Mouse (Mus musculus) adrenal gland, adult 10 weeks (tissue): ENCODE results near the gene Gm20878. TPM values are rescaled to one million over a fixed set of nuclear protein-coding genes. Genes with fewer than 3 reads are reported as not detected.

Source experiments
- polyA plus RNA-seq: library from polyadenylated mRNA; stranded (reverse); fragments of 350-450 nt; fragmentation: Illumina TruSeq; extraction: RNeasy Lipid Tissue Mini Kit (QIAGEN cat#74804); gene quantifications from one replicate; pipeline ENCODE4 v1.2.3, GENCODE M21; 2014; ENCODE audit warnings: low read depth, low replicate concordance

The Gm20878 gene
- polyA plus RNA-seq: not detected

DNA sequence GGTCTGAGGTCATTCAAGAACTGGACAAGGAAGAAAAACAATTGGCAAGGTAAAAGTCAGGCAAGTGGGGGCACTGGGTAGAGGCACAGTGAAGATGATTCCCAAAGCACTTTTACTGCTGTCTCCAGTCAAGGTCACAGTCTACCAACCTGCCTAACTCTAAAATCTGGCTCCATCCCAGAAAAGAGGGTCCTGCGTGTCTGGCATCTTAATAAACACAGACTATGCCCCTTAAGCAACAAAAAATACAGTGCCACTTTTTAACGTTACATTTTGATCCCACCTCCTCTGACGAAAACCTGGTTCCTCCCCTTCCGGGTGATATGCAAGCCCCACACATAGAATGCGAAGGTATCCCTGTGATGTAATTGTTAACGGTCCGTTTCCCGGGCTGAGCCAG, at the start of gene Gm20878:
TSS of gene Gm20878 (plus strand) at position 301 of the 400 bp plus-strand sequence.

DNA sequence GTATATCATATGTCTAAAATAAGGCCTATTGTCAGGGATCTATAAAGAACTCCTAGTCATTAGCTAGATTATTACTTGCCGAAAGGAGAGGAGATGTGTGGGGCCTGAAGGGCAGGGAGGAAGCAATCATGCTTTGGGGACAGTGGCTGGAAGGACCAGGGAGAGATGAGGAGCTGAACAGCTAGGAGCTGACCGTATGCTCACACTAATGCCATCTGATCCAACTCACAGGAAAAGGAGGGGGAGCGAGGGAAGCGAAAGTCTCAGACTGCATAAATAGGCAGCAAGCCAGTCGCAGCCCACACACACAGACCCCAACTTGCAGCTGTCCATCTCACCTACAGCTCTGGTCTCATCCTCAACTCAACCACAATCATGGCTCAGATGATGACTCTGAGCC, 38.1 kb upstream of the Gm20878 start, which contains the start of gene Gm21541:
TSS of gene Gm21541 (plus strand) at position 301 of the 400 bp plus-strand sequence.

DNA sequence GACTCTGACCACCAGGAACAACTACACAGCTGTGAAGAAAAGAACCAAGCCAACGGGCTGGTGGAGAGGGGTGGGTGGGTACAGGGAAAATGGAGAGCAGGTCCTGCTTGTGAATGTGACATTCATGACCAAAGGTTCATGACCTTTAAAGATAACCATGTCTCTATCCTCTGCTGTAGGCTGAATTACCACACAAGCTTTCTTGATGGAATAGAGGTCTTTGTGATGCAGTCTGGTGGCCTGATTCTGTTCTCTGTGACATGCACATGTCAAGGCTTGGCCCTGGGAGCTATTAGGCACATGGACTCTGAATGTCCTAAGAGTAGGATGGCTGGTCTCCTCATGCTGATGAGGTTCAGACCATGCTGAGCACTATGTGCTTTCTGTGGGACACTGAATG, 24.4 kb downstream of the Gm20878 start, which contains the start of gene Fam205a4:
TSS of gene Fam205a4 (plus strand) at position 301 of the 400 bp plus-strand sequence.

Other genes starting within 250 kb of the Gm20878 start
- gene Cntfr, start 244.5 kb upstream of the Gm20878 start, polyA plus RNA-seq: 1.2 TPM
- 18.6 TPM for gene Il11ra1, start 241.6 kb upstream of the Gm20878 start, polyA plus RNA-seq
- gene Rpp25l, start 228.0 kb upstream of the Gm20878 start, polyA plus RNA-seq: not detected
- gene Dctn3, start 218.4 kb upstream of the Gm20878 start, polyA plus RNA-seq: 42.9 TPM
- not detected for gene Arid3c, start 210.4 kb upstream of the Gm20878 start, polyA plus RNA-seq
- gene Galt, start 186.3 kb upstream of the Gm20878 start, polyA plus RNA-seq: 2.4 TPM
- 48.6 TPM for gene Sigmar1, start 185.4 kb upstream of the Gm20878 start, polyA plus RNA-seq
- gene Ccl27a, start 167.3 kb upstream of the Gm20878 start, polyA plus RNA-seq: 4.1 TPM
- not detected for gene Gm21541, start 38.0 kb upstream of the Gm20878 start, polyA plus RNA-seq
- 1.5 TPM for gene Fam205a4, start 24.5 kb downstream of the Gm20878 start, polyA plus RNA-seq
- not detected for gene Gm21093, start 93.2 kb downstream of the Gm20878 start, polyA plus RNA-seq
- gene Gm3893, start 149.6 kb downstream of the Gm20878 start, polyA plus RNA-seq: not detected
- gene Gm13304, start 173.2 kb downstream of the Gm20878 start, polyA plus RNA-seq: not detected
- not detected for gene Gm13306, start 211.9 kb downstream of the Gm20878 start, polyA plus RNA-seq
- not detected for gene Gm13305, start 227.0 kb downstream of the Gm20878 start, polyA plus RNA-seq